Mouse (Mus musculus): Measurements from ENCODE around the gene Rps6kc1. TPM values are rescaled to one million over a fixed set of nuclear protein-coding genes. Genes with fewer than 3 reads are reported as not detected.

Rps6kc1 gene
- total and polyA plus RNA-seq, 3 experiments: 7.8 to 18.0 (median 12.5) TPM

- H3K4me2 ChIP-seq (ENCODE audit: insufficient read depth, low read depth, poor library complexity, severe bottlenecking): no peak overlapping the region
- H3K4me3 ChIP-seq (replicated peaks in 1 of 3; ENCODE audit: low read depth in 2 of 3, low read length in 2 of 3, poor library complexity in 1 of 3): no peak overlapping the region
- no peaks in the 10 kb centered on the region for H3K79me2 ChIP-seq (replicated peaks; ENCODE audit: control insufficient read depth, extremely low read depth, insufficient read depth, poor library complexity, severe bottlenecking)
- H3K27ac ChIP-seq (ENCODE audit: insufficient read depth, low read depth): no peak overlapping the region
- TF ChIP-seq USF1 (IDR thresholded peaks at IDR 0.05; ENCODE audit: low read depth, low read length) (no peak), MEF2A (IDR thresholded peaks at IDR 0.05; ENCODE audit: borderline replicate concordance, low read depth, low read length) (no peak), ZC3H11A (IDR thresholded peaks at IDR 0.05; ENCODE audit: low read depth, low read length) (no peak), CTCF (conservative IDR thresholded peaks at IDR 0.05 in 1 of 2, IDR thresholded peaks at IDR 0.05 in 1 of 2; ENCODE audit: low read depth in 2 of 2, low read length in 2 of 2) (no peak), CHD1 (IDR thresholded peaks at IDR 0.05; ENCODE audit: low read depth, low read length) (no peak), GABPA (IDR thresholded peaks at IDR 0.05; ENCODE audit: insufficient replicate concordance, low read depth, low read length) (no peak), ZNF384 (IDR thresholded peaks at IDR 0.05; ENCODE audit: low read depth, low read length) (no peak), JUN (IDR thresholded peaks at IDR 0.05; ENCODE audit: insufficient read depth, low read depth, low read length) (no peak), CHD2 (IDR thresholded peaks at IDR 0.05; ENCODE audit: low read length) (no peak), IRF4 (IDR thresholded peaks at IDR 0.05; ENCODE audit: low read depth, low read length) (no peak), MYC (IDR thresholded peaks at IDR 0.05; ENCODE audit: low read depth, low read length) (no peak), E2F4 (IDR thresholded peaks at IDR 0.05; ENCODE audit: insufficient replicate concordance, low read depth, low read length) (no peak), TBP (conservative IDR thresholded peaks at IDR 0.05; ENCODE audit: low read depth, low read length) (no peak), MAX (IDR thresholded peaks at IDR 0.05; ENCODE audit: low read length) (no peak), ZMIZ1 (IDR thresholded peaks at IDR 0.05; ENCODE audit: low read depth, low read length) (no peak), ELF1 (IDR thresholded peaks at IDR 0.05; ENCODE audit: low read depth, low read length) (no peak), NRF1 (IDR thresholded peaks at IDR 0.05; ENCODE audit: low read depth, low read length) (no peak), RCOR1 (conservative IDR thresholded peaks at IDR 0.05; ENCODE audit: low read depth, low read length) (no peak)
- in situ Hi-C loops (cut with MboI; ENCODE audit: low pct_ligation_motif_present, low pct_unique_long_range_greater_than_20kb, low sequenced_read_pairs) (no loop called here), dilution Hi-C loops (cut with MboI; ENCODE audit: extremely low pct_ligation_motif_present, extremely low pct_unique_long_range_greater_than_20kb, low sequenced_read_pairs) (no loop called here)
- H3K4me1 ChIP-seq (ENCODE audit: control insufficient read depth in 1 of 2, insufficient read depth in 2 of 2): peaks cover 2 to 14% of the 10 kb centered on the region in 2 experiments; a peak in 2 of 4 replicates
- H3K36me3 ChIP-seq (replicated peaks in 1 of 2; ENCODE audit: control insufficient read depth in 1 of 2, insufficient read depth in 1 of 2, low read length in 1 of 2): peaks cover 4 to 39% of the 10 kb centered on the region in 2 experiments
- peak; percentile 5 for DNase-seq (ENCODE audit: extremely low read depth)
- no peak overlapping the region for H3K9ac ChIP-seq (ENCODE audit: insufficient read depth, low read depth)
- no peaks in the 10 kb centered on the region for H3K27me3 ChIP-seq (replicated peaks)
- no peaks in the 10 kb centered on the region for H3K9me3 ChIP-seq (replicated peaks; ENCODE audit: low read length)
These were observed 66.2 kb downstream of the Rps6kc1 start for GRCm38 (mm10) chr1:190845419-190845818.

GRCm38 (mm10) chr1:190844356-190844755 lies 67.2 kb downstream of the Rps6kc1 start:
- no peak overlapping the region for H3K9ac ChIP-seq (ENCODE audit: insufficient read depth, low read depth)
- dilution Hi-C loops (cut with MboI; ENCODE audit: extremely low pct_ligation_motif_present, extremely low pct_unique_long_range_greater_than_20kb, low sequenced_read_pairs): no loop called here
- no peak for TF ChIP-seq HCFC1 (IDR thresholded peaks at IDR 0.05; ENCODE audit: low read depth, low read length)
- TF ChIP-seq MYC (IDR thresholded peaks at IDR 0.05; ENCODE audit: low read depth, low read length): no peak
- TF ChIP-seq POLR2A (IDR thresholded peaks at IDR 0.05; ENCODE audit: low read depth, low read length): no peak
- TF ChIP-seq MAFK (IDR thresholded peaks at IDR 0.05; ENCODE audit: insufficient replicate concordance, low read length): no peak
- TF ChIP-seq GABPA (IDR thresholded peaks at IDR 0.05; ENCODE audit: insufficient replicate concordance, low read depth, low read length): no peak
- no peak for TF ChIP-seq ZKSCAN1 (IDR thresholded peaks at IDR 0.05; ENCODE audit: borderline replicate concordance, low read depth, low read length)
- TF ChIP-seq IRF4 (IDR thresholded peaks at IDR 0.05; ENCODE audit: low read depth, low read length): no peak
- no peak for TF ChIP-seq BHLHE40 (IDR thresholded peaks at IDR 0.05; ENCODE audit: low read depth, low read length)
- no peaks in the 10 kb centered on the region for H3K79me2 ChIP-seq (replicated peaks; ENCODE audit: control insufficient read depth, extremely low read depth, insufficient read depth, poor library complexity, severe bottlenecking)
- H3K4me1 ChIP-seq (ENCODE audit: control insufficient read depth in 1 of 2, insufficient read depth in 2 of 2): peaks cover 2 to 14% of the 10 kb centered on the region in 2 experiments; a peak in 2 of 4 replicates
- H3K4me3 ChIP-seq (replicated peaks in 1 of 3; ENCODE audit: low read depth in 2 of 3, low read length in 2 of 3, poor library complexity in 1 of 3): no peak overlapping the region
- in situ Hi-C loops (cut with MboI; ENCODE audit: low pct_ligation_motif_present, low pct_unique_long_range_greater_than_20kb, low sequenced_read_pairs): loop anchor here (5.0 kb wide), 1 partner anchor 33 kb away; no protein-coding TSS in a partner anchor
- no peaks in the 10 kb centered on the region for H3K27me3 ChIP-seq (replicated peaks)
- no peak overlapping the region for H3K4me2 ChIP-seq (ENCODE audit: insufficient read depth, low read depth, poor library complexity, severe bottlenecking)
- DNase-seq (ENCODE audit: extremely low read depth): no peak
- no peaks in the 10 kb centered on the region for H3K9me3 ChIP-seq (replicated peaks; ENCODE audit: low read length)
- peaks cover 4 to 46% of the 10 kb centered on the region in 2 experiments for H3K36me3 ChIP-seq (replicated peaks in 1 of 2; ENCODE audit: control insufficient read depth in 1 of 2, insufficient read depth in 1 of 2, low read length in 1 of 2)
- no peak overlapping the region for H3K27ac ChIP-seq (ENCODE audit: insufficient read depth, low read depth)

Data from CH12.LX (cell line).